Mouse (Mus musculus): ENCODE measurements around the gene Tgfbr3l. TPM values are rescaled to one million over a fixed set of nuclear protein-coding genes. Genes with fewer than 3 reads are reported as not detected.
A peak's percentile ranks its signal among the peaks of the same experiment; 100 is the strongest.

Tgfbr3l gene
- polyA plus RNA-seq (2015; fragmentation: Nextera tagmentation; extraction: Ambion mirVana), result 3.8 and 6.5 TPM in 2 replicates

DNA sequence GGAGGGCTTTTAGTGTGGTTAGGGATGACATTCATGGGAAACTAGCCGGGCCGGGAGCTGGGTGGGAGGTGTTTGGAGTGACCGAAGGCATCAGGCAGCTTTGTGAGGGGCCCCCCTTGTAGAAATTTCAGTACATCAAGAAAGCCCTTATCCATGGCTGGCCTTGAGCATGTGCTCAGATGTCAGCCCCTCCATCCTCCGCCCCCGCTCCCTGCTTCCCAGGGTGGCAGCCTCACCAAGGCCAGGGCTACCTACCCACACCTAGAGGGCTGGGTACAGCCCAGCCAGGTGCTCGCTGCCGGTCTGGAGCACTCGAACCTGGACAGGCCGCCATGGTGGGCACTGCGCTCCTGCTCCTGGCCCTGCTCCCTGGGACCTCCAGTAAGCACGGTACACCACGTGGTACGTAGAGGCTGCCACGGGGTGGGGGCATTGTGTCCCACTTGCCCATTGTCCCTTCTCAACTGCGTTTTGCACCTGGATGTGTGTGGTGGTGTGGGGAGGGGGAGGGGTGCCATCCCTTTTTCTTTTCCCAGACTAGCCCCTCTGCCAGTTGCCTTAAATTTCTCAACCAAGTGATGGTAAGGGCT lies at the start of gene Tgfbr3l:
Gene Tgfbr3l (plus strand): TSS at position 264 of the 590 bp plus-strand sequence.
- peaks cover 29% of the 10 kb centered on the region for H3K4me1 ChIP-seq
- no peak within 1 kb of the TSS for H3K4me3 ChIP-seq (replicated peaks)
- H3K27ac ChIP-seq, result peak within 1 kb of the TSS; percentile 46
- 84% methylated on average over 15 of the region's 15 CpGs for WGBS
- H3K9me3 ChIP-seq (replicated peaks), result no peaks in the 10 kb centered on the region
- H3K27me3 ChIP-seq, result no peaks in the 10 kb centered on the region
- H3K4me2 ChIP-seq, result peak within 1 kb of the TSS; percentile 37
- H3K9ac ChIP-seq, result no peak within 1 kb of the TSS
- peaks cover 57% of the 10 kb centered on the region for H3K36me3 ChIP-seq
- ATAC-seq (replicated peaks; ENCODE audit: low FRiP score), result no peak

DNA sequence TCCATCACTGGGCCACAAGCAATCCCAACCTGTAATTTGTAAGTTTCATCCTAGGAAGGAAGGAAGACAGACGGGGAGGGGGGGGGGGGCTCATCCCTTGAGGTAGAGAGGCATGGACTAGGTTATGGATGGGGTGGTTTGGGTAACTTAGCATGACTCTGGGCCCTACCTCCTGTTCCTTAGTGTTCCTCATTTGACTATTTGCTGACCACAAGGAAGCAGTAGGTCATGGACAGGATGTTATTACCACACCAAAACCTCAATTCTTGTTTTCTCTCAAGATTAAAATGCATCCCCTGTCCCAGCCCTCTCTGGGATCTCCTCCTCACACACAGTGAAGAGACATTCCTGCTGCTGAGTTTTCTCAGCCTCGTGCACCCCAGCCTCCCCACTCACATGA lies 46.7 kb upstream of the Tgfbr3l start:
- H3K9ac ChIP-seq, result no peak overlapping the region
- no peak for ATAC-seq (replicated peaks; ENCODE audit: low FRiP score)
- peaks cover 23% of the 10 kb centered on the region for H3K27me3 ChIP-seq
- H3K36me3 ChIP-seq, result peaks cover 9% of the 10 kb centered on the region; the same call in 1 of the 2 replicates
- no peak overlapping the region for H3K27ac ChIP-seq
- WGBS, result 71% methylated on average over 2 of the region's 2 CpGs
- no peak overlapping the region for H3K4me3 ChIP-seq (replicated peaks)
- no peak overlapping the region for H3K4me2 ChIP-seq
- no peaks in the 10 kb centered on the region for H3K9me3 ChIP-seq (replicated peaks)
- peaks cover 10% of the 10 kb centered on the region for H3K4me1 ChIP-seq

DNA sequence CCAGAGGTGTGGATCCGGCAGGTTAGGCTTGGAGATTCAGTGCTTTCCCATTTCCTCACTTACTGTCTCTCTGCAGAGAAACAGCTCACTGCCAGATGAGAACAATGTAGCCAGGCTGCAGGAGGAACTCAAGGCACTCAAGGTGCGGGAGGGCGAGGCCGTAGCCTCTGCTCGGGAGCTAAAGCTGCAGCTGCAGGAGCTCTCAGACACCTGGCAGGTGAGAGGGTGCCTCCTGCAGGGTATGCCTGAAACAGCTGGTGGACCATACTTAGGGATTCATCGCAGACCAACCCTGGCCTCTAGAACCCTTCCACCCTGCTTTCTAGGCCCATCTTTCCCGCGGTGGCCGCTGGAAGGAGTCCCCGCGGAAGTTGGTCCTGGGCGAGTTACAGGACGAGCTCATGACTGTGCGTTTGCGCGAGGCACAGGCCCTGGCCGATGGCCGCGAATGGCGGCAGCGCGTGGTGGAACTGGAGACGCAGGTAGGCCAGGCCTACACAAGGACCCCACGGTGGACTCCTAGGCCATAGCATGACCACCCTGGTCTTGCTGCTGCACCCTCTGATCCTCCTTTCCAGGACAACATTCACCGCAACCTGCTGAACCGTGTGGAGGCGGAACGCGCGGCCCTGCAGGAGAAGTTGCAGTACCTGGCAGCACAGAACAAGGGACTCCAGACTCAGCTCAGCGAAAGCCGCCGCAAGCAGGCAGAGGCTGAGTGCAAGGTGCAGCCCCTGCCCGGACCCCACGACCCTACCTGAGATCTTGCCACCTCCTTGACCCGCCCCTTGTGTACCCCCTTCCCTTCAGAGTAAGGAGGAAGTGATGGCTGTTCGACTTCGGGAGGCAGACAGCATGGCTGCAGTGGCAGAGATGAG lies 42.5 kb upstream of the Tgfbr3l start:
- H3K27me3 ChIP-seq, result peaks cover 33% of the 10 kb centered on the region
- 0 out of 2 replicates have a peak overlapping the region, but pooled peaks have one; percentile 11 for H3K9ac ChIP-seq
- H3K4me3 ChIP-seq (replicated peaks), result peak overlapping the region; percentile 22
- peaks cover 14% of the 10 kb centered on the region for H3K36me3 ChIP-seq
- H3K4me1 ChIP-seq, result peaks cover 21% of the 10 kb centered on the region
- WGBS, result 20% methylated on average over 38 of the region's 38 CpGs
- H3K4me2 ChIP-seq, result peak overlapping the region; percentile 52
- H3K27ac ChIP-seq, result no peak overlapping the region
- ATAC-seq (replicated peaks; ENCODE audit: low FRiP score), result peak; percentile 52
- H3K9me3 ChIP-seq (replicated peaks), result no peaks in the 10 kb centered on the region

DNA sequence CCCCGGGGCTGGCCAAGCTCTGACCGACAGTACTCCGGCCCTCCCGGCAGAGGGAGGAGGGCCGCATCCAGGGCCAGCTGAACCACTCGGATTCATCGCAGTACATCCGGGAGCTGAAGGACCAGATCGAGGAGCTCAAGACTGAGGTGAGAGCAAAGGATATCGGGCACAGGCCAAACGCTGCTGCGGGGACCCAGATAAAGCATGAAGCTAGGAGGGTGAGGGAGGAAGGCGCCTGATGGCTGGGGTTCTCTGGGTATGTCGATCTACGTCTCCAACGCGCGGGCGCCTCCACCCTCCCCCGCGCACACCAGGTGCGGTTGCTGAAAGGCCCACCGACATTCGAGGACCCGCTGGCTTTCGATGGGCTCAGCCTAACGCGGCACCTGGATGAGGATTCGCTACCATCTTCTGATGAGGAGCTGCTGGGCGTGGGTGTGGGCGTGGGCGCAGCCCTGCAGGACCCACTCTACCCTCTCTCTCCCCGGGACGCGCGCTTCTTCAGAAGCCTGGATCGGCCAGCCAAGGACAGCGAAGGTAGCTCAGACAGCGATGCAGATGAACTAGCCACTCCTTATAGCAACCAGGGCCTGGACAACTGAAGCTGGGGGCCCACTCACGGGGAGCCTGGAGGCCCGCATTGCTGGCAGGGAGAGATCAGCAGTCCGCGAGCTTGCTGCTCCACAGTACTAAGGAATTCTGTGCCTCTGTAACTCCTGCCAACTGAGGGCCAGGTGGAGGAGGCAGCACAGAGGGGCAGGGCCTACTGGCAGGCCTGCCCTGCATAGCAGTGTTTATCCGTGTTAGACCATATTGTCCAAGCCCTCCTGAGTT lies 41.6 kb upstream of the Tgfbr3l start:
- Histone ChIP-seq H3K36me3 (peaks cover 14% of the 10 kb centered on the region), H3K27me3 (peaks cover 33% of the 10 kb centered on the region), H3K9ac (peak overlapping the region; percentile 11; the same call in 1 of the 2 replicates), H3K4me3 (replicated peaks) (peak overlapping the region; percentile 22), H3K4me1 (peaks cover 21% of the 10 kb centered on the region), H3K9me3 (replicated peaks) (no peaks in the 10 kb centered on the region), H3K27ac (no peak overlapping the region), H3K4me2 (peak overlapping the region; percentile 52)
- ATAC-seq (replicated peaks; ENCODE audit: low FRiP score), result peak; percentile 24
- 12% methylated on average over 44 of the region's 44 CpGs for WGBS

DNA sequence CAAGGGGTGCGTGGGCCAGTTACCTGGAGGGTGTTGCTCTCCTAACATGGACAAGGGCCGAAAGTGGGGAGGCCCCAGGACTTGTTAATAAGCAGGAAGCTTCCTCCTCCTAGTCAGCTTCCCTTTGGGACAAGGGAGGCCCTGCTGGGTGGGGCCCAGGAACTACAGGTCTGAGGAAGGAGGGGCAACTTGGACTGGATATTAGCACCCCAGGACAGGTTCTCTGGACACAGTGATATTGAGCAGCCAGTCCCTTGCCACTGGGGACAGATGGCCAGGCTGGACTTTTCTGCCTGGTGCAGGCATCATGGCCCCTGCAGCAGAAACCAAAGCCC lies 41.0 kb upstream of the Tgfbr3l start:
- H3K9ac ChIP-seq, result no peak overlapping the region

DNA sequence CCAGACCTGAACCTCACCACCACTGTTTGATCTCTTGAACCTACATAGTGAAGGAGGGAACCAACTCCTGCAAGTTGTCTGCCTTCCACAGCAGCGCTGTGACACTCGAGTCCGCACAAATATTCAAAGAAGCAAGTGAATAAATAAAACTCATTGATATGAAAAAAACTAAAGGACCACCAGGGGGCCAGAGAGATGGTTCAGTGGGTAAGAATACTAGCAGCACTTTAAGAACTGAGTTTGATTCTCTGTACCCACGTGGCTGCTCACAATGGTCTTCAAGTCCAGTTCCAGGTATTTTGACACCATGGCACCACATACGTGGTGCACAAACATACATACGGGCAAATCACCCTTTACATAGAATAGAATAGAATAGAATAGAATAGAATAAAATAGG lies 36.9 kb upstream of the Tgfbr3l start:
- no peak overlapping the region for H3K9ac ChIP-seq
- H3K27me3 ChIP-seq, result peaks cover 33% of the 10 kb centered on the region
- 83% methylated on average over 6 of the region's 6 CpGs for WGBS
- H3K9me3 ChIP-seq (replicated peaks), result no peaks in the 10 kb centered on the region
- H3K27ac ChIP-seq, result no peak overlapping the region
- H3K36me3 ChIP-seq, result peaks cover 10% of the 10 kb centered on the region
- peaks cover 38% of the 10 kb centered on the region for H3K4me1 ChIP-seq
- H3K4me3 ChIP-seq (replicated peaks), result no peak overlapping the region
- ATAC-seq (replicated peaks; ENCODE audit: low FRiP score), result no peak
- H3K4me2 ChIP-seq, result no peak overlapping the region

More for the DNA sequence above, 41.0 kb upstream of the Tgfbr3l start:
- H3K36me3 ChIP-seq, result peaks cover 14% of the 10 kb centered on the region
- no peaks in the 10 kb centered on the region for H3K9me3 ChIP-seq (replicated peaks)
- WGBS, result 69% methylated on average over 2 of the region's 2 CpGs
- H3K27ac ChIP-seq, result no peak overlapping the region
- peaks cover 33% of the 10 kb centered on the region for H3K27me3 ChIP-seq
- H3K4me3 ChIP-seq (replicated peaks), result no peak overlapping the region
- H3K4me2 ChIP-seq, result 0 out of 2 replicates have a peak overlapping the region, but pooled peaks have one; percentile 52
- ATAC-seq (replicated peaks; ENCODE audit: low FRiP score), result no peak
- H3K4me1 ChIP-seq, result peaks cover 21% of the 10 kb centered on the region

DNA sequence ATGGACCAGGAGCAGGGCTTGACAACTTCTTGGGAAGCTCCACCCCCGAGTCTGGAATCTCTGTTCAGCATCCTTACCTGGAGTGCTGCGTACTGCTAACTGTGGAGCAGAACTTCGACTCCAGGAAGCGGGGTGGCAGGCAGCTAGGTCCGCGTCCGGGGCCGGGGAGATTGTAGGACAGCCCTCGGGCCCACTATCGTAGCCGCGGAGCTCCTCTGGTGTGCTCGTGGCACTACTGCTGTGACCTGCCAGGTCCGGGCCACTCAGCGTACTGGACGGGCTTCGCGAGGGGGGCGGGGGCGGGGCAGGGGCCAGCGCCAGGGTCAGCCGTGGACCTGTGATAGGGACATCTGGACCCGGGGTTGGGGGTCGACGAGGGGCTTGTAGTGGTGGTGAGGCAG lies 35.2 kb upstream of the Tgfbr3l start:
- Histone ChIP-seq H3K9me3 (replicated peaks) (no peaks in the 10 kb centered on the region), H3K36me3 (peaks cover 10% of the 10 kb centered on the region), H3K27ac (0 out of 2 replicates have a peak overlapping the region, but pooled peaks have one; percentile 22), H3K9ac (peak overlapping the region; percentile 42), H3K4me1 (peaks cover 35% of the 10 kb centered on the region), H3K27me3 (peaks cover 38% of the 10 kb centered on the region), H3K4me2 (peak overlapping the region; percentile 87), H3K4me3 (replicated peaks) (peak overlapping the region; percentile 44)
- ATAC-seq (replicated peaks; ENCODE audit: low FRiP score), result peak; percentile 24
- WGBS, result under 1% methylated on average over 25 of the region's 25 CpGs

DNA sequence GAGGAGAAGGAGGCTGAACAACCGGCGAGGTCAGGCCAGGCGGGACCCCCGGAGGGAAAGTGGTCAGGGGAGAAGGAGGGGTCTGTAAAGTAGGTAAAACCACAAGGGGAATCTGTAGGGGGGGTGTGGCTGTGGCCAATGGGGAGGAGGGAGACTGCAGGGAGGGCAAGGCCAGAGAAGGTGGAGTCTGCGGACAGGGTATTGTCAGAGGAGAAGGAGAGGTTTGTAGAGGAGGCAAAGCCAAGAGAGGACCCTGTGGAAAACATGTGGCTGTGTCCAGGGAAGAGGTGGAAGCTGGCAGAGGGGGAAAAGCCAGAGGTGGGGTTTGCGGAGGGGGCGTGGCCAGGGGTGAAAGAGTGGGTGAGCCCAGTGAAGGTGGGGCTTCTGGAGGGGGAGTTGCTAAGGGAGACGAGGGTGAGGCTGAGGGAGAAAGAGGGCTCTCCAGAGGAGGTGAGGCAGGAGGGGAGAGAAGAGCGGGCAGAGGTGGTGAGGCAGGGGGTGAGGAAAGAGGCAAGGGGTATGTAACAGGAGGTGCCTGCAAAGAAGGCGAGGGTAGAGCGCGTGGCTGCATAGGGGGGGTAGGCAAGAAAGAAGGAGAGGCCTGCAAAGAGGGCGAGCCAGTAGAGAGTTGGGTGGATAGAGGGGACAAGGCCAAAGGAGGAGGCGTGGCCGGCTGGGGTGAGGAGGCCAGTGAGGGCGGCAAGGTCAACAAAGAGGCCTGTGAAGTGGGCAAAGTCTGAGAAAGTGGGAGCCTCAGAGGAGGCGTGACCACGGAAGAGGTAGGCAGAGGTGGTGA lies 34.6 kb upstream of the Tgfbr3l start:
- H3K9me3 ChIP-seq (replicated peaks), result no peaks in the 10 kb centered on the region
- H3K4me2 ChIP-seq, result peak overlapping the region; percentile 87
- H3K4me1 ChIP-seq, result peaks cover 35% of the 10 kb centered on the region
- H3K9ac ChIP-seq, result peak overlapping the region; percentile 42
- H3K27ac ChIP-seq, result 0 out of 2 replicates have a peak overlapping the region, but pooled peaks have one; percentile 22
- peak overlapping the region; percentile 44 for H3K4me3 ChIP-seq (replicated peaks)
- peaks cover 10% of the 10 kb centered on the region for H3K36me3 ChIP-seq
- ATAC-seq (replicated peaks; ENCODE audit: low FRiP score), result peak; percentile 66
- WGBS, result 5% methylated on average over 18 of the region's 18 CpGs
- peaks cover 44% of the 10 kb centered on the region for H3K27me3 ChIP-seq

DNA sequence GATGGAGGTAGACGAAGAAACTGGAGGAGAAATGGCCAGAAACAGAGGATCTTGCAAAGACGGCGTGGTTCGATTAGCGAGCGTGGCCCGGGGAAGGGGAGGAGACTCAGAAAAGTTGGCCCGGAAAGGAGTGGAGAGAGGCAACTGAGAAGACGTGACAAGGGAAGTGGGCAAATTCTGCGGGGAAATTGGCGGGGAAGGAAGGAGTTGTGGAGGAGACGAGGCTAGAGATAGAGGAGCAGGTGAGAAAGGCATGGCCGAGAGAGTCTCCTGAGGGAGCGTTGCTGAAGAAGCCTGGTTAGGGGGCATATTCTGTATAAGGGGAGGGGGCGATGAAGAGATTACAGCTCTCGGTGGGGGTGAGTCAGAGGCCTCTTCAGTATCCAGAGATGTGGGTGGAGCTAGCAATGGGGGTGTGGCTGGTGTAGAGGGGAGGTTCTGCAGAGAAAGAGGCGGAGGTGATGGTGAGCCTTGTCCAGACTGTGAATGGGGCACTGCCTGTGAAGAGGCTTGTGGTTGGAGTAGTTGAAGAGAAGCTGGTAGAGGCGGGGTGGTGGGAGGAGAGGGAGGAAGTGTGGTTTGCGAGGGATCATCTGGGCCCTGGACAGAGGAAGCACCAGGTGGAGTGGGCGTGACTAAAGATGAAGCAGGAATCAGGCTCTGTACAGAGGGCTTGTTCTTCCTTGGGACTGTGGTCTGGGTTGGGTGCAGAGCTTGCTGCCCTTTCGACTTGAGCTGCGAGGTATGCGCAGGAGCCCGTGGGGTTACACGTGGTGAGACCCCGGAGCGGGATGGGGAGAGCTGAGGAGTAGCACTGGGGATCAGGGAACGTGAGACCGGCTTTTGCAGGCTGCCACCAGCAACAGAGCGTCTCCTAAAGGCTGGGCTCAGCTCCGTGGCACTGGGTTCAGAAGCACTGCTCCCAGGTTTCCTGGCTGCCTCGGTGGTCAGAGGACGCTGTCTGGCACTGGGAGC lies 33.7 kb upstream of the Tgfbr3l start:
- Histone ChIP-seq H3K4me3 (replicated peaks) (peak overlapping the region; percentile 44), H3K27ac (0 out of 2 replicates have a peak overlapping the region, but pooled peaks have one; percentile 18), H3K9me3 (replicated peaks) (no peaks in the 10 kb centered on the region), H3K4me2 (peak overlapping the region; percentile 87), H3K9ac (peak overlapping the region; percentile 42; the same call in 1 of the 2 replicates), H3K27me3 (peaks cover 47% of the 10 kb centered on the region), H3K36me3 (peaks cover 8% of the 10 kb centered on the region), H3K4me1 (peaks cover 35% of the 10 kb centered on the region)
- WGBS, result 9% methylated on average over 33 of the region's 33 CpGs
- peak; percentile 46 for ATAC-seq (replicated peaks; ENCODE audit: low FRiP score)

DNA sequence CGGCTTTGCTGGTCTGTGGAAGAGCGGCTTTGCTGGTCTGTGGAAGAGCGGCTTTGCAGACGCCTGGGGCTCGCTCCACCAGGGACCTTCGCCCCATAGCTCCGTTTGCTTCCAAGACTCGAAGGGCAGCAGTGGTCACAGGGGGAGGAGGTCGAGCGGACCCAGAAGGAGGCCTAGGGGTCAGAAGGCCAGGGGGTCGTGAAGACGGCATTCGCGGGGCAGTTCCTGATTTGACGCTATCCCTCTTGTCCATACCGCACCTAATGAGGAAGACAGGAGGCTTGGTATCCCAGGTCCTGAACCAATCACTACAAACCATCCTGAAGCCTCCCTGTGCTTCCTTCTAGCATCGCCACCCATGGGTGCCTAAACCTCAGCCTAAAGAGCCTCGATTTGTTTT lies 31.7 kb upstream of the Tgfbr3l start:
- no peaks in the 10 kb centered on the region for H3K9me3 ChIP-seq (replicated peaks)
- 5% methylated on average over 18 of the region's 18 CpGs for WGBS
- peak overlapping the region; percentile 62; the same call in 1 of the 2 replicates for H3K9ac ChIP-seq
- peak overlapping the region; percentile 57 for H3K4me3 ChIP-seq (replicated peaks)
- no peaks in the 10 kb centered on the region for H3K36me3 ChIP-seq
- H3K27ac ChIP-seq, result no peak overlapping the region
- H3K4me2 ChIP-seq, result peak overlapping the region; percentile 91
- peaks cover 51% of the 10 kb centered on the region for H3K27me3 ChIP-seq
- H3K4me1 ChIP-seq, result peaks cover 35% of the 10 kb centered on the region
- no peak for ATAC-seq (replicated peaks; ENCODE audit: low FRiP score)

All from kidney, embryonic 15.5 days (tissue).